Mouse (Mus musculus) thymus, adult 2 months (tissue): ENCODE results near the gene Mydgf. TPM values are rescaled to one million over a fixed set of nuclear protein-coding genes. Genes with fewer than 3 reads are reported as not detected.

Experiments used
- DNase-seq: peaks from one replicate; pipeline ENCODE4 v3.0.0; 2021
- H3K27ac ChIP-seq: fragments of 200-500 bp; 2 replicates; pipeline ENCODE4 v1.5.1; 2012; ENCODE audit warnings: low read length, control low read depth; ENCODE audit not compliant: control insufficient read depth, insufficient read depth
- H3K27me3 ChIP-seq: fragments of 200-500 bp; 2 replicates; pipeline ENCODE4 v1.6.1; 2012; ENCODE audit warnings: mild to moderate bottlenecking, low read length, moderate library complexity, mixed read lengths; ENCODE audit not compliant: control insufficient read depth, insufficient read depth
- H3K36me3 ChIP-seq: fragments of 200-500 bp; 2 replicates; pipeline ENCODE4 v1.6.1; 2012; ENCODE audit warnings: mild to moderate bottlenecking, low read length, moderate library complexity; ENCODE audit not compliant: control insufficient read depth, insufficient read depth
- H3K4me1 ChIP-seq: fragments of 200-500 bp; replicated peaks from 2 replicates; pipeline ENCODE4 v1.6.1; 2012; ENCODE audit warnings: low read length; ENCODE audit not compliant: control insufficient read depth, insufficient read depth
- H3K4me3 ChIP-seq: fragments of 200-500 bp; 2 replicates; pipeline ENCODE4 v1.5.1; 2012; ENCODE audit warnings: mild to moderate bottlenecking, low read length, control low read depth, moderate library complexity; ENCODE audit not compliant: control insufficient read depth, insufficient read depth
- CTCF ChIP-seq: fragments of 200-500 bp; IDR thresholded peaks from 2 replicates; pipeline ENCODE4 v1.5.1; 2012; ENCODE audit warnings: mild to moderate bottlenecking, control low read depth, low read length, moderate library complexity, borderline replicate concordance; ENCODE audit not compliant: control insufficient read depth, poor library complexity, insufficient read depth; ENCODE audit errors: extremely low read depth
- POLR2A ChIP-seq: fragments of 200-500 bp; IDR thresholded peaks from 2 replicates; pipeline ENCODE4 v1.6.1; 2012; ENCODE audit warnings: mild to moderate bottlenecking, low read length, control low read depth, moderate library complexity; ENCODE audit not compliant: control insufficient read depth, poor library complexity, insufficient read depth; ENCODE audit errors: extremely low read depth
- WGBS: fragments of 180-500 bp; shearing (Covaris S2); methylation state at CpG from one replicate; pipeline ENCODE4 v1.1.7; 2018; 5-methylcytosine and 5-hydroxymethylcytosine counted together
- polyA plus RNA-seq: library from polyadenylated mRNA; depleted of rRNA; stranded (reverse); fragments of >200 nt; gene quantifications from 2 replicates; pipeline ENCODE4 v1.2.3, GENCODE M21; 2012

Mydgf gene
- polyA plus RNA-seq, 1 experiment = 62.3 TPM

DNA sequence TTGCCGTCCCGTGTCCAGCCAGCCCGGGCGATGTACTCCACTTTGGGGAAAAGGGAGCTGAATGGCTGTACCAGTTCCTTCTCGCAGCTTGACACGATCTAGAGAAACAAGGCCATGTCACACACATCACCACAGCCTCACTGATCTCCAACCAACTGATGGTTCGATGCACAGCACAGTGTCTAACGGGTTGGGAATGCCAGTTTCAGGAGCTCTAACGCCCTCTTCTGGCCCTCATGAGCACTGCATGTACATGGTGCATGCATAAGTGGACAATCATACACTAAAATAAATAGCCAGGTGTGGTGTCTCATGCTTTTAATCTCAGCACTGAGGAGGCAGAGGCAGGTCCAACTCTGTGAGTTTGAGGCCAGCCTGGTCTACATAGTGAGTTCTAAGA lies 16.9 kb upstream of the Mydgf start:
- H3K36me3 ChIP-seq = peaks cover 47% of the 10 kb centered on the region
- TF ChIP-seq POLR2A (no peak), CTCF (no peak)

GRCm38 (mm10) chr17:56196860-56197259 lies 13.1 kb upstream of the Mydgf start:
- H3K36me3 ChIP-seq = peaks cover 14% of the 10 kb centered on the region
- no peaks in the 10 kb centered on the region for H3K4me1 ChIP-seq
- DNase-seq = peak; percentile 31

More for the DNA sequence above, 16.9 kb upstream of the Mydgf start:
- 93% methylated on average over 9 of the region's 9 CpGs for WGBS
- H3K4me1 ChIP-seq = no peaks in the 10 kb centered on the region
- H3K4me3 ChIP-seq = no peak overlapping the region
- DNase-seq = no peak
- H3K27me3 ChIP-seq = no peaks in the 10 kb centered on the region
- H3K27ac ChIP-seq = no peak overlapping the region

DNA sequence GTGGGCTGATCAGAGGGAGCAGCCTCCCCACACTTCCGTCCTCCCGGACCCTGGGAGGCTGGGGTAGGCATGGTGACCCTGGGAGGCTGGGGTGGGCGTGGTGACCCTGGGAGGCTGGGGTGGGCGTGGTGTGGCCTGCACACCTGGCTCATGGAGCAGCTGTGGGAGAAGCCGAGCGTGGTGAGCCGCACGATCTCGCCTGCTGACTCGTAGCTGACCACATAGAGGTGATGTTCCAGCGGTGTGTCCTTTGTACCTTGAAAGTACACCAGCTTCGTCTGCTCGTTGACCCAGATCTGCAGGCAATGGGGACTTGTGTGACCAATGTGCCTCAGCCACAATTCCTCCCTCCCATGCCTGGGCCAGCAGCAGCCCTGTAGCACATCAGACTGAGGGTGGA lies 11.0 kb upstream of the Mydgf start:
- H3K4me3 ChIP-seq = no peak overlapping the region
- no peak for DNase-seq
- TF ChIP-seq CTCF = no peak
- no peak for TF ChIP-seq POLR2A
- H3K27ac ChIP-seq = no peak overlapping the region
- WGBS = 97% methylated on average over 13 of the region's 13 CpGs
- H3K27me3 ChIP-seq = no peaks in the 10 kb centered on the region
- no peaks in the 10 kb centered on the region for H3K4me1 ChIP-seq
- peaks cover 14% of the 10 kb centered on the region for H3K36me3 ChIP-seq

More at GRCm38 (mm10) chr17:56196860-56197259, 13.1 kb upstream of the Mydgf start:
- TF ChIP-seq POLR2A (no peak), CTCF (peak; percentile 67; the same call in 1 of the 2 replicates)
- Histone ChIP-seq H3K27me3 (no peaks in the 10 kb centered on the region), H3K27ac (no peak overlapping the region), H3K4me3 (no peak overlapping the region)
- 93% methylated on average over 2 of the region's 2 CpGs for WGBS

- no peak for DNase-seq
- Histone ChIP-seq H3K27ac (no peak overlapping the region), H3K27me3 (no peaks in the 10 kb centered on the region), H3K4me3 (no peak overlapping the region), H3K36me3 (peaks cover 14% of the 10 kb centered on the region), H3K4me1 (no peaks in the 10 kb centered on the region)
- no peak for TF ChIP-seq POLR2A
- TF ChIP-seq CTCF = no peak
- WGBS = 96% methylated on average over 12 of the region's 12 CpGs
These were observed 10.6 kb upstream of the Mydgf start for GRCm38 (mm10) chr17:56194357-56194756.

DNA sequence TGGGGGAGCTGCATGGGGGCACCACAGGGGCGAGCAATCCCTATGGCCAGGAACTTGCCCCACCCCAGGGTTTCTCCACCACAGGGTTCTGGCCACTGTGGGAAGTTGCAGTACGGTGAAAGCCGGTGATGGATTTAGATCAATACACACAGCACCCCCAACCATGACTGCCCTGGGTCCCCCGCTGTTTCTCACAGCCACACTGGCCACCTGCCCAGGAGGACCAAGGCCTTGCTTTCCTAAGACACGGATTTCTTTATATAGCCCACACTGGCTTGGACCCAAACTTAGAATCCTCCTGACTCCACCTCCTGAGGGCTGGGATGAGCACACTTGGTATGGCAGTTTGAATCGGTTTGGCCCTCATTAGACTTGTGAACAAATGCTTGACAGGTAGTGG lies 7.5 kb upstream of the Mydgf start:
- H3K36me3 ChIP-seq = 0 out of 2 replicates have a peak, but pooled peaks cover 5% of the 10 kb centered on the region
- H3K27me3 ChIP-seq = no peaks in the 10 kb centered on the region
- 95% methylated on average over 6 of the region's 6 CpGs for WGBS
- no peak overlapping the region for H3K27ac ChIP-seq
- TF ChIP-seq POLR2A = no peak
- no peak for TF ChIP-seq CTCF
- H3K4me3 ChIP-seq = no peak overlapping the region
- no peaks in the 10 kb centered on the region for H3K4me1 ChIP-seq
- no peak for DNase-seq

- peaks cover 5% of the 10 kb centered on the region; the same call in 1 of the 2 replicates for H3K36me3 ChIP-seq
- peaks cover 8% of the 10 kb centered on the region for H3K4me1 ChIP-seq
- TF ChIP-seq CTCF (no peak), POLR2A (no peak)
- WGBS = 91% methylated on average over 11 of the region's 11 CpGs
- H3K27me3 ChIP-seq = no peaks in the 10 kb centered on the region
- DNase-seq = no peak
- H3K4me3 ChIP-seq = no peak overlapping the region
- H3K27ac ChIP-seq = no peak overlapping the region
These were observed 1.8 kb upstream of the Mydgf start for GRCm38 (mm10) chr17:56185281-56186141.
